Mouse (Mus musculus): ENCODE measurements around the gene Pklr. TPM values are rescaled to one million over a fixed set of nuclear protein-coding genes. Genes with fewer than 3 reads are reported as not detected.

Pklr gene
- polyA plus RNA-seq, 1 experiment from 2014 or later: 5.5 TPM

DNA sequence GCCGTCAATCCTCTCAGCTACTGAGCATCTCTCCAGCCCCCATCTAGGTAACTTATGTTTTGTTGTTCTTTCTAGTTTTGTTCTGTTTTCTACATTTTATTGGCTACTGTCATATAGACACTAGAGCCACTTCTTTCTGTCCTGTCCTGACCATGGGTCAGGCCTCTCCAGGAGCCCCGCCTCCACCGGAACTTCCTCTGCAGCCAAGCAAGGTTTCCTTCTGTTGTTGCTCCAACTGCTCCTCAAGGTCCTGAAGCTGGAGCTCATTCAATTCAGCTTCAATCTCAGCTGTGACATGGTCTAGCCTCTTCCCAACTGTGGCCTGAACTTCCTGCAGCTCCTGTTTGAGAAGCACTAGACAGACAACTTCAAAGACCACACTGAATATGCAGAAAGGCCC, 6.0 kb upstream of the Pklr start:
- WGBS: 85% methylated on average over 3 of the region's 3 CpGs
- H3K4me1 ChIP-seq: peaks cover 12% of the 10 kb centered on the region
- H3K36me3 ChIP-seq: no peaks in the 10 kb centered on the region
- H3K4me3 ChIP-seq (replicated peaks): no peak overlapping the region
- peaks cover 5% of the 10 kb centered on the region; the same call in 1 of the 2 replicates for H3K27me3 ChIP-seq
- no peak overlapping the region for H3K9ac ChIP-seq
- H3K4me2 ChIP-seq: no peak overlapping the region
- ATAC-seq (replicated peaks; ENCODE audit: low FRiP score): no peak
- H3K27ac ChIP-seq: no peak overlapping the region
- H3K9me3 ChIP-seq (replicated peaks): no peaks in the 10 kb centered on the region

DNA sequence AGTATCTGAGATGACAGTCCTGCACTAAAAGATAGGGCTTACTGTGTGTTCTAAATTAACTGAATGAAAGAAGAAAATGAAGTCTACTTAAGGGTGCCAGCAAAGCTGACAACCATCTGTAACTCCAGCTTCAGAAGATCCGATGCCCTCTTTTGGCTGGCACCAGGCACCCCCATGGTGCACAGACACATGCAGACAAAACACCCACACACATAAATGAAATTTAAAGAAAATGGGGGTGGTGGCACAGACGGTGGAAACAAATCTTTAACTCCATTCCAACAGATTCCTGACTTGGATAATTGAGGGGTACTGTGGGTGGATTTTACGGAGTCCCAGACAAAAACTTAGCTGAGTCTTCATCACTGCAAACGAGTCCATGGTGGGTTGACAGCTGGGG, 4.1 kb upstream of the Pklr start:
- Histone ChIP-seq H3K27me3 (peaks cover 5% of the 10 kb centered on the region; the same call in 1 of the 2 replicates), H3K4me2 (peak overlapping the region; percentile 82), H3K9ac (peak overlapping the region; percentile 51; the same call in 1 of the 2 replicates), H3K4me1 (peaks cover 12% of the 10 kb centered on the region), H3K27ac (no peak overlapping the region), H3K36me3 (no peaks in the 10 kb centered on the region), H3K9me3 (replicated peaks) (no peaks in the 10 kb centered on the region), H3K4me3 (replicated peaks) (peak overlapping the region; percentile 44)
- no peak for ATAC-seq (replicated peaks; ENCODE audit: low FRiP score)
- 45% methylated on average over 4 of the region's 4 CpGs for WGBS

DNA sequence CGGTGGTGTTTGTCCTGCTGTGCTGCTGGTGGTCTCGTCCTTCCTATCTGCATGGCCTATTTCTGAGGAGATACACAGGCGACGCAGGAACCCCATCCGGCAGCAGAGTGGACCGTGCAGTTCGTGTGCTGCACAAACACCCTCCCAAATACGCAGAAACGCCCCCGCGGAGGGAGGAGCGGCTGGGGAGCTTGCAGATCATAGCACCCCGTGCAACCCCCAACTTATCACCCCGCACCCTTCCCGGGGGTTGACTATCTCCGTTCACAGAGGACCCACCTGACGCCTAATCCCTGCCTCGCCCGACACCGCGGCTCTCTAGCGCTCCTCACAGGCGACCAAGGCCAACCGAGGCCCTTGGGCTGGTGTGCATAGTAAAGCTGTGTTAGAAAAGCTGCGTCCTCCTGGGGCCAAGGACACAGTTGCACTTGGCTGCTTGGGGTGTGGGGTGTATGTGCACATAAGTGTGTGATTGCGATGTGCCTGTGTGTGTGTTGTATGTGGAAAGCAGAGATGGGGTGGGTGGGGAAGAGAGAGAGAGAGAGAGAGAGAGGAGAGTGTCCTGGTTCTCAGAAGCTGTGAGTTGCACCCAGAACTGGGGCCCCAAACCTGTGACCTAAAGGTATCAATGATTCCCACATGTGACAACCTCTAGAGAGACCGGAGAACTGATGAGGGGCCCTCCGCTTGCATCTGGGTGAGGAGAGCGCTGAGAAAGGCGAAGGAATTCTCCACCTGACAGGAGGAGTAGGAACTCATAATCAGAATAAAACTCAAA, 3.5 kb upstream of the Pklr start:
- no peaks in the 10 kb centered on the region for H3K36me3 ChIP-seq
- no peak overlapping the region for H3K27ac ChIP-seq
- peak overlapping the region; percentile 51; the same call in 1 of the 2 replicates for H3K9ac ChIP-seq
- H3K4me1 ChIP-seq: peaks cover 14% of the 10 kb centered on the region
- WGBS: 14% methylated on average over 30 of the region's 30 CpGs
- peaks cover 5% of the 10 kb centered on the region; the same call in 1 of the 2 replicates for H3K27me3 ChIP-seq
- H3K4me3 ChIP-seq (replicated peaks): peak overlapping the region; percentile 44
- H3K4me2 ChIP-seq: peak overlapping the region; percentile 82
- ATAC-seq (replicated peaks; ENCODE audit: low FRiP score): peak; percentile 71
- H3K9me3 ChIP-seq (replicated peaks): no peaks in the 10 kb centered on the region

- H3K9ac ChIP-seq: no peak overlapping the region
- no peaks in the 10 kb centered on the region for H3K36me3 ChIP-seq
- no peak for ATAC-seq (replicated peaks; ENCODE audit: low FRiP score)
- H3K4me1 ChIP-seq: peaks cover 14% of the 10 kb centered on the region
- H3K27ac ChIP-seq: no peak overlapping the region
- WGBS: 83% methylated on average over 7 of the region's 7 CpGs
- H3K4me3 ChIP-seq (replicated peaks): no peak overlapping the region
- peaks cover 5% of the 10 kb centered on the region; the same call in 1 of the 2 replicates for H3K27me3 ChIP-seq
- no peaks in the 10 kb centered on the region for H3K9me3 ChIP-seq (replicated peaks)
- no peak overlapping the region for H3K4me2 ChIP-seq
Measured at GRCm38 (mm10) chr3:89133063-89133450, 2.9 kb upstream of the Pklr start.

DNA sequence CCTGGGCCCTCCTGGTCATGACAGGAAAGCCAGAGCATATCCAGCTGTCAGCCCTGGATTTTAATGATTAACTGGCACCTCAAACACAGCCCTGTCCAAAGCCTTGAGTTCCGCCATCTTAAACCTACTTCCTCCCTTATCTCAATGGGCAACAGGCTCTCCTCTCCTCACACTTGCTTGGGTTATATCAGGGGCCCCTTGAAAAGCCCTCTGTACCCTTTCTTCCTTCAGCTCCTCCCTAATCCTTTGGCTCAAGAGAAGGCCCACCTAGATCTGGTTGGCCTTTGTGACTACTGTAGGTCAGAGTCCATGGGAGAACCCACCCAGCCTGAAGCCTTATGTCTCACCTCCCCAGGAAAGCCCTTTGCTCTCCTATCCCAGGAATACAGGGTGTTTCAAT, 2.2 kb upstream of the Pklr start:
- peaks cover 14% of the 10 kb centered on the region for H3K4me1 ChIP-seq
- no peak overlapping the region for H3K9ac ChIP-seq
- H3K27me3 ChIP-seq: peaks cover 5% of the 10 kb centered on the region; the same call in 1 of the 2 replicates
- H3K9me3 ChIP-seq (replicated peaks): no peaks in the 10 kb centered on the region
- 85% methylated on average over 1 of the region's 1 CpGs for WGBS
- H3K4me3 ChIP-seq (replicated peaks): no peak overlapping the region
- H3K4me2 ChIP-seq: no peak overlapping the region
- H3K36me3 ChIP-seq: no peaks in the 10 kb centered on the region
- no peak overlapping the region for H3K27ac ChIP-seq
- ATAC-seq (replicated peaks; ENCODE audit: low FRiP score): no peak

DNA sequence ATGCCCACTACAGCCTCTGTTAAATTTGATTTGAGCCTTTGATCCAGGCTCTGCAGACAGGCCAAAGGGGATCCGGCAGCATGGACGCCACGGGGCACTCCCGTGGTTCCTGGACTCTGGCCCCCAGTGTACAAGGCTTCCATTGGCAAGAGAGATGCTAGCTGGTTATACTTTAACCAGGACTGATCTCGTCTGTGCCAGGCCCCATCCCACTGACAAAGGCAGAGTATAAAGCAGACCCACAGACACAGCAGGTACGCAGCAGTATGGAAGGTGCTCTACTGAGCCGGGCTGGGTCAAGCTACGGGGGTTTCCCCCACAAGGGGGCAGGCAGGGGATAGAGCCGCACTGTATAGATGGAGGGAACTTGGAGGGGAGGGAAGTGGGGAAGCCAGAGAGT, 423 bp downstream of the Pklr start:
- peaks cover 5% of the 10 kb centered on the region; the same call in 1 of the 2 replicates for H3K27me3 ChIP-seq
- WGBS: 31% methylated on average over 9 of the region's 9 CpGs
- H3K4me3 ChIP-seq (replicated peaks): no peak overlapping the region
- no peak overlapping the region for H3K9ac ChIP-seq
- H3K36me3 ChIP-seq: no peaks in the 10 kb centered on the region
- H3K4me2 ChIP-seq: 0 out of 2 replicates have a peak overlapping the region, but pooled peaks have one; percentile 16
- H3K27ac ChIP-seq: no peak overlapping the region
- H3K4me1 ChIP-seq: peaks cover 14% of the 10 kb centered on the region
- H3K9me3 ChIP-seq (replicated peaks): no peaks in the 10 kb centered on the region
- ATAC-seq (replicated peaks; ENCODE audit: low FRiP score): peak; percentile 78

DNA sequence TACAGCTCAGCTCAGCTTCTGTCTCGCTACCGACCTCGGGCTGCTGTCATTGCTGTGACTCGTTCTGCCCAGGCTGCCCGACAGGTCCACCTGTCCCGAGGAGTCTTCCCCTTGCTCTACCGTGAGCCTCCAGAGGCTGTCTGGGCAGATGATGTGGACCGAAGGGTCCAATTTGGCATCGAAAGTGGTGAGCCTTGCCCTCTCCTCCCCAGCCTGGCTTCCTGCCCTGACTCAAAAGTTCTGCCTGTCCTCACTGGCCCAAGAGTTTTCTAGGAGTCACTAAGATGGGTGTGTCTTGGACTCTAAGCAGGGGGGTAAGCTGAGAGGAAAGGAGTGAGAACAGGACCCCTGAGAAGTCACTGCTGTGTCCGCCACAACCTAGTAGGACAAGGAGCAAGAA, 8.9 kb downstream of the Pklr start:
- 68% methylated on average over 10 of the region's 10 CpGs for WGBS

GRCm38 (mm10) chr3:89145566-89145965, 9.6 kb downstream of the Pklr start:
- Histone ChIP-seq H3K27me3 (peaks cover 37% of the 10 kb centered on the region), H3K9ac (no peak overlapping the region), H3K4me3 (replicated peaks) (no peak overlapping the region), H3K4me1 (peaks cover 11% of the 10 kb centered on the region), H3K4me2 (no peak overlapping the region), H3K27ac (no peak overlapping the region), H3K9me3 (replicated peaks) (no peaks in the 10 kb centered on the region), H3K36me3 (no peaks in the 10 kb centered on the region)
- no peak for ATAC-seq (replicated peaks; ENCODE audit: low FRiP score)
- 38% methylated on average over 8 of the region's 8 CpGs for WGBS

More for the DNA sequence above, 8.9 kb downstream of the Pklr start:
- no peaks in the 10 kb centered on the region for H3K9me3 ChIP-seq (replicated peaks)
- no peak overlapping the region for H3K4me3 ChIP-seq (replicated peaks)
- no peaks in the 10 kb centered on the region for H3K36me3 ChIP-seq
- H3K27me3 ChIP-seq: peaks cover 30% of the 10 kb centered on the region
- H3K9ac ChIP-seq: no peak overlapping the region
- ATAC-seq (replicated peaks; ENCODE audit: low FRiP score): no peak
- H3K27ac ChIP-seq: no peak overlapping the region
- peaks cover 11% of the 10 kb centered on the region for H3K4me1 ChIP-seq
- no peak overlapping the region for H3K4me2 ChIP-seq

DNA sequence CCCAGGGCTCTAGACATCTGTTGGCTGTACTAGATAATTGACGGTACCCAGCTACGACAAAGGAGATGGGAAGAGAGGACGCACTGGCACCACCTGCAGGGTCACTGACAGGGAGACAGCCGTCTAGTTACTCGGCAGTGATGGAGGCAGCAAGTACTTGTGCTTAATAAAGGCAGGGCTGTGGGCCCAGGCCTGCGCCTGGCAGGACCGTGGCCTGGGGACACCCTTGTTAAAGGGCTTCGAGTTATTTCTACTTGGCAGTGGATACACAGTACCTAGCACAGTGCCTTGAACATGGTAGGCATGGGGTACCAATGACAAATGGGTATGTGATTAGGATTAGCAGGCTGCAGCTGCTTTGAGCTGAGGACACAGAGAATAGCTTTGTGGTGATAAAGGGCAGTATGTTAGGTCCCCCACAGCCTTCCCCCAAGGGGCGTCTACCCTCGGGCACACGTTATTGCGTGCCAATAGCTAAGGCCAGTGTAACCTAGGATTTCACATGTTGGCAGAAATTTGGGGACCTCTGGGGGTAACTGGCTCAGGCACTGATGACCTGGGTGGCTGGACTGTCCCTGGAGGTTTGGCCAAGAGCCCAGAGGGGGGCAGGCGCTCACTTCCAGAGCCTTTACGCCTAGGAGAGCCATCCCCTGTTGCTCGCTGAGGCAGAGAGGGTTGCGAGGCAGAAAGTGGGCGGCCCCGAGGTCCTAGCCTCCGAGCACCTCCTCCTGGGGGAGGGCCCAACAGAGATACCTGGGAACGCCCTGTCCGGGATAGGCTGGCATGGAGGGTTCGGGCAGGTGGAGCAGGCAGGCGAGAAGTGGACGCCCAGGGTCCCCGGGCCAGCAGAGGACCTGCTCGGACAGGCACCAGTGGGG, 11.4 kb downstream of the Pklr start:
- peak overlapping the region; percentile 29; the same call in 1 of the 2 replicates for H3K9ac ChIP-seq
- WGBS: 23% methylated on average over 26 of the region's 26 CpGs

DNA sequence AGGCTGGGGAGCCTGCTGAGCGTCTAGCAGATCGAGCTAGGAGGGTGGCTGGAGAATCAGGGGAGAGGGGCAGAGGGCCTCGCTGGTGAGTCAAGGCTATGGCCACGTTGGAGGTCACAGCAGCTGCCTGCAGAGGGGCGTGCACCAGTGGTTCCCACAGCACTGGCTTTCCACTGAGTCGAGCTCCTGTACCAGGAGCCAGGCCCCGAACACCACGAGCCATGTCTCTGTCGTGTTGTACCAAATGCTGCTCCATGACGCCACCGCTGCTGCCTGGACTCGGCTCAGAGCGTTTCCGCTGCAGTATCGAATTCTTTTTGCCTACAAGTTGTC, 12.0 kb downstream of the Pklr start:
- 6% methylated on average over 15 of the region's 15 CpGs for WGBS

More for the DNA sequence above, 11.4 kb downstream of the Pklr start:
- Histone ChIP-seq H3K4me3 (replicated peaks) (peak overlapping the region; percentile 41), H3K36me3 (no peaks in the 10 kb centered on the region), H3K4me2 (peak overlapping the region; percentile 82), H3K27ac (no peak overlapping the region), H3K27me3 (peaks cover 44% of the 10 kb centered on the region), H3K4me1 (peaks cover 11% of the 10 kb centered on the region), H3K9me3 (replicated peaks) (no peaks in the 10 kb centered on the region)
- ATAC-seq (replicated peaks; ENCODE audit: low FRiP score): peak; percentile 90

GRCm38 (mm10) chr3:89148567-89148966, 12.6 kb downstream of the Pklr start:
- peaks cover 11% of the 10 kb centered on the region for H3K4me1 ChIP-seq
- no peaks in the 10 kb centered on the region for H3K36me3 ChIP-seq
- ATAC-seq (replicated peaks; ENCODE audit: low FRiP score): no peak
- no peaks in the 10 kb centered on the region for H3K9me3 ChIP-seq (replicated peaks)
- WGBS: 73% methylated on average over 14 of the region's 14 CpGs
- peaks cover 50% of the 10 kb centered on the region for H3K27me3 ChIP-seq
- H3K4me2 ChIP-seq: peak overlapping the region; percentile 82
- no peak overlapping the region for H3K27ac ChIP-seq
- no peak overlapping the region for H3K4me3 ChIP-seq (replicated peaks)
- H3K9ac ChIP-seq: no peak overlapping the region

More for the DNA sequence above, 12.0 kb downstream of the Pklr start:
- ATAC-seq (replicated peaks; ENCODE audit: low FRiP score): peak; percentile 37; the same call in 1 of the 2 replicates
- Histone ChIP-seq H3K4me2 (peak overlapping the region; percentile 82), H3K9me3 (replicated peaks) (no peaks in the 10 kb centered on the region), H3K4me1 (peaks cover 11% of the 10 kb centered on the region), H3K27ac (no peak overlapping the region), H3K36me3 (no peaks in the 10 kb centered on the region), H3K27me3 (peaks cover 50% of the 10 kb centered on the region), H3K4me3 (replicated peaks) (peak overlapping the region; percentile 41), H3K9ac (peak overlapping the region; percentile 29; the same call in 1 of the 2 replicates)
